Mouse (Mus musculus) kidney, embryonic 15.5 days (tissue): Measurements from ENCODE around the gene Acoxl. TPM values are rescaled to one million over a fixed set of nuclear protein-coding genes. Genes with fewer than 3 reads are reported as not detected.
A peak's percentile ranks its signal among the peaks of the same experiment; 100 is the strongest.

ENCODE experiments used
- ATAC-seq: fragments of 200-750 bp; cut with Nextera tagmentation; replicated peaks from 2 replicates; pipeline ENCODE4 v1.8.0; 2017; ENCODE audit warnings: moderate TSS enrichment; ENCODE audit not compliant: low FRiP score
- H3K27ac ChIP-seq: fragments of 300-500 bp; sonication (generic); 2 replicates; pipeline ENCODE4 v1.5.1; 2015; ENCODE audit warnings: mild to moderate bottlenecking, inconsistent platforms
- H3K27me3 ChIP-seq: fragments of 300-500 bp; sonication (generic); 2 replicates; pipeline ENCODE4 v1.6.1; 2015; ENCODE audit warnings: inconsistent platforms
- H3K36me3 ChIP-seq: fragments of 300-500 bp; sonication (generic); 2 replicates; pipeline ENCODE4 v1.6.1; 2015; ENCODE audit warnings: inconsistent platforms
- H3K4me1 ChIP-seq: fragments of 300-500 bp; sonication (generic); 2 replicates; pipeline ENCODE4 v1.6.1; 2015; ENCODE audit warnings: inconsistent platforms
- H3K4me2 ChIP-seq: fragments of 300-500 bp; sonication (generic); 2 replicates; pipeline ENCODE4 v1.6.1; 2015; ENCODE audit warnings: moderate library complexity, mild to moderate bottlenecking, inconsistent platforms
- H3K4me3 ChIP-seq: fragments of 300-500 bp; sonication (generic); replicated peaks from 2 replicates; pipeline ENCODE4 v1.5.1; 2015; ENCODE audit warnings: mild to moderate bottlenecking, inconsistent platforms
- H3K9ac ChIP-seq: fragments of 300-500 bp; sonication (generic); 2 replicates; pipeline ENCODE4 v1.6.1; 2015; ENCODE audit warnings: mild to moderate bottlenecking, inconsistent platforms
- H3K9me3 ChIP-seq: fragments of 300-500 bp; sonication (generic); replicated peaks from 2 replicates; pipeline ENCODE4 v1.6.1; 2016; ENCODE audit warnings: inconsistent platforms
- WGBS: fragments of 180-500 bp; shearing (Covaris S2); methylation state at CpG from one replicate; pipeline ENCODE4 v1.1.7; 2015; ENCODE audit warnings: mixed read lengths; 5-methylcytosine and 5-hydroxymethylcytosine counted together
- polyA plus RNA-seq: library from polyadenylated mRNA; unstranded; fragments of >200 nt; fragmentation: Nextera tagmentation; extraction: Ambion mirVana; gene quantifications from 2 replicates; pipeline ENCODE4 v1.2.1, GENCODE M21; 2015

Acoxl gene
- polyA plus RNA-seq, 1 experiment from 2014 or later: 0.74 TPM

GRCm38 (mm10) chr2:128071791-128072190 is 233.1 kb downstream of the Acoxl start:
- ATAC-seq: no peak
- Histone ChIP-seq H3K27ac (no peak overlapping the region), H3K9me3 (no peaks in the 10 kb centered on the region), H3K27me3 (no peaks in the 10 kb centered on the region), H3K9ac (no peak overlapping the region), H3K36me3 (no peaks in the 10 kb centered on the region), H3K4me3 (no peak overlapping the region), H3K4me2 (no peak overlapping the region), H3K4me1 (no peaks in the 10 kb centered on the region)
- 83% methylated on average over 7 of the region's 7 CpGs for WGBS

- ATAC-seq: no peak
- 73% methylated on average over 5 of the region's 5 CpGs for WGBS
- no peaks in the 10 kb centered on the region for H3K36me3 ChIP-seq
Measured at GRCm38 (mm10) chr2:128072944-128073343, 234.3 kb downstream of the Acoxl start.

GRCm38 (mm10) chr2:128073603-128074002 is 234.9 kb downstream of the Acoxl start:
- Histone ChIP-seq H3K36me3 (no peaks in the 10 kb centered on the region), H3K4me2 (no peak overlapping the region), H3K27ac (no peak overlapping the region), H3K27me3 (no peaks in the 10 kb centered on the region), H3K9ac (no peak overlapping the region), H3K4me3 (no peak overlapping the region), H3K4me1 (no peaks in the 10 kb centered on the region), H3K9me3 (no peaks in the 10 kb centered on the region)
- ATAC-seq: no peak
- 79% methylated on average over 2 of the region's 2 CpGs for WGBS

More at GRCm38 (mm10) chr2:128072944-128073343, 234.3 kb downstream of the Acoxl start:
- no peaks in the 10 kb centered on the region for H3K9me3 ChIP-seq
- no peak overlapping the region for H3K9ac ChIP-seq
- no peak overlapping the region for H3K4me3 ChIP-seq
- no peaks in the 10 kb centered on the region for H3K4me1 ChIP-seq
- H3K27ac ChIP-seq: no peak overlapping the region
- no peak overlapping the region for H3K4me2 ChIP-seq
- no peaks in the 10 kb centered on the region for H3K27me3 ChIP-seq

GRCm38 (mm10) chr2:128076936-128077335 is 238.3 kb downstream of the Acoxl start:
- ATAC-seq: no peak
- no peaks in the 10 kb centered on the region for H3K4me1 ChIP-seq
- no peak overlapping the region for H3K4me3 ChIP-seq
- H3K9ac ChIP-seq: no peak overlapping the region
- WGBS: 84% methylated on average over 4 of the region's 4 CpGs
- no peak overlapping the region for H3K27ac ChIP-seq
- no peaks in the 10 kb centered on the region for H3K36me3 ChIP-seq
- H3K9me3 ChIP-seq: no peaks in the 10 kb centered on the region
- H3K27me3 ChIP-seq: 0 out of 2 replicates have a peak, but pooled peaks cover 7% of the 10 kb centered on the region
- H3K4me2 ChIP-seq: no peak overlapping the region

GRCm38 (mm10) chr2:128078859-128079258 is 240.2 kb downstream of the Acoxl start:
- H3K4me2 ChIP-seq: no peak overlapping the region
- no peak overlapping the region for H3K27ac ChIP-seq
- ATAC-seq: no peak; the same call in 1 of the 2 replicates
- H3K36me3 ChIP-seq: no peaks in the 10 kb centered on the region
- WGBS: 36% methylated on average over 5 of the region's 5 CpGs
- H3K27me3 ChIP-seq: 0 out of 2 replicates have a peak, but pooled peaks cover 7% of the 10 kb centered on the region
- H3K4me1 ChIP-seq: peaks cover 3% of the 10 kb centered on the region; the same call in 1 of the 2 replicates
- no peak overlapping the region for H3K9ac ChIP-seq
- H3K4me3 ChIP-seq: no peak overlapping the region
- H3K9me3 ChIP-seq: no peaks in the 10 kb centered on the region

GRCm38 (mm10) chr2:128079316-128079715 is 240.6 kb downstream of the Acoxl start:
- Histone ChIP-seq H3K4me1 (peaks cover 6% of the 10 kb centered on the region), H3K9ac (no peak overlapping the region), H3K4me2 (no peak overlapping the region), H3K27me3 (0 out of 2 replicates have a peak, but pooled peaks cover 7% of the 10 kb centered on the region), H3K27ac (no peak overlapping the region), H3K4me3 (no peak overlapping the region), H3K9me3 (no peaks in the 10 kb centered on the region), H3K36me3 (no peaks in the 10 kb centered on the region)
- no peak for ATAC-seq
- WGBS: 75% methylated on average over 6 of the region's 6 CpGs

GRCm38 (mm10) chr2:128083844-128084243 is 245.2 kb downstream of the Acoxl start:
- Histone ChIP-seq H3K27ac (peak overlapping the region; percentile 57), H3K9ac (no peak overlapping the region), H3K4me3 (no peak overlapping the region), H3K4me2 (no peak overlapping the region), H3K9me3 (no peaks in the 10 kb centered on the region), H3K36me3 (no peaks in the 10 kb centered on the region), H3K4me1 (peaks cover 27% of the 10 kb centered on the region), H3K27me3 (peaks cover 17% of the 10 kb centered on the region; the same call in 1 of the 2 replicates)
- 7% methylated on average over 3 of the region's 3 CpGs for WGBS
- peak; percentile 43; the same call in 1 of the 2 replicates for ATAC-seq

- H3K9ac ChIP-seq: no peak overlapping the region
- peaks cover 13% of the 10 kb centered on the region; the same call in 1 of the 2 replicates for H3K27me3 ChIP-seq
- H3K27ac ChIP-seq: no peak overlapping the region
- no peaks in the 10 kb centered on the region for H3K9me3 ChIP-seq
- no peak for ATAC-seq
- no peak overlapping the region for H3K4me2 ChIP-seq
- H3K4me1 ChIP-seq: peaks cover 27% of the 10 kb centered on the region
- no peaks in the 10 kb centered on the region for H3K36me3 ChIP-seq
- H3K4me3 ChIP-seq: no peak overlapping the region
- 67% methylated on average over 5 of the region's 5 CpGs for WGBS
Measured at GRCm38 (mm10) chr2:128084607-128085006, 245.9 kb downstream of the Acoxl start.

GRCm38 (mm10) chr2:128085481-128085880 is 246.8 kb downstream of the Acoxl start:
- H3K27me3 ChIP-seq: peaks cover 9% of the 10 kb centered on the region; the same call in 1 of the 2 replicates
- no peak overlapping the region for H3K4me3 ChIP-seq
- no peak overlapping the region for H3K27ac ChIP-seq
- 97% methylated on average over 1 of the region's 1 CpGs for WGBS
- no peaks in the 10 kb centered on the region for H3K9me3 ChIP-seq
- no peak for ATAC-seq
- H3K4me2 ChIP-seq: no peak overlapping the region
- H3K4me1 ChIP-seq: peaks cover 27% of the 10 kb centered on the region
- no peak overlapping the region for H3K9ac ChIP-seq
- no peaks in the 10 kb centered on the region for H3K36me3 ChIP-seq

GRCm38 (mm10) chr2:128086301-128086886 is 247.7 kb downstream of the Acoxl start:
- no peaks in the 10 kb centered on the region for H3K36me3 ChIP-seq
- H3K27ac ChIP-seq: peak overlapping the region; percentile 57
- H3K9me3 ChIP-seq: no peaks in the 10 kb centered on the region
- no peak for ATAC-seq
- H3K4me3 ChIP-seq: no peak overlapping the region
- H3K9ac ChIP-seq: no peak overlapping the region
- 0 out of 2 replicates have a peak overlapping the region, but pooled peaks have one; percentile 5 for H3K4me2 ChIP-seq
- peaks cover 34% of the 10 kb centered on the region for H3K4me1 ChIP-seq
- 24% methylated on average over 14 of the region's 14 CpGs for WGBS
- H3K27me3 ChIP-seq: peaks cover 9% of the 10 kb centered on the region; the same call in 1 of the 2 replicates

- no peak overlapping the region for H3K4me2 ChIP-seq
- no peaks in the 10 kb centered on the region for H3K36me3 ChIP-seq
- H3K27ac ChIP-seq: 0 out of 2 replicates have a peak overlapping the region, but pooled peaks have one; percentile 46
- WGBS: 42% methylated on average over 7 of the region's 7 CpGs
- H3K9me3 ChIP-seq: no peaks in the 10 kb centered on the region
- H3K9ac ChIP-seq: no peak overlapping the region
- H3K4me3 ChIP-seq: no peak overlapping the region
- H3K4me1 ChIP-seq: peaks cover 40% of the 10 kb centered on the region
- no peak for ATAC-seq
- peaks cover 9% of the 10 kb centered on the region; the same call in 1 of the 2 replicates for H3K27me3 ChIP-seq
Measured at GRCm38 (mm10) chr2:128086996-128087526, 248.4 kb downstream of the Acoxl start.

GRCm38 (mm10) chr2:128087798-128088545 is 249.3 kb downstream of the Acoxl start:
- Histone ChIP-seq H3K27me3 (peaks cover 9% of the 10 kb centered on the region; the same call in 1 of the 2 replicates), H3K4me3 (no peak overlapping the region), H3K4me1 (peaks cover 47% of the 10 kb centered on the region), H3K36me3 (no peaks in the 10 kb centered on the region), H3K9ac (no peak overlapping the region), H3K27ac (0 out of 2 replicates have a peak overlapping the region, but pooled peaks have one; percentile 20), H3K4me2 (no peak overlapping the region), H3K9me3 (no peaks in the 10 kb centered on the region)
- no peak for ATAC-seq
- 77% methylated on average over 8 of the region's 8 CpGs for WGBS
